Mouse (Mus musculus) cerebellum, adult (tissue): Measurements from ENCODE around the gene Eml1.

Experiments
- ATAC-seq: cut with Nextera tagmentation; 2 replicates; pipeline ENCODE4 v1.9.2; 2017; ENCODE audit warnings: mild to moderate bottlenecking, moderate library complexity, mixed read lengths; ENCODE audit not compliant: insufficient number of reproducible peaks, low FRiP score, low TSS enrichment

The Eml1 gene

DNA sequence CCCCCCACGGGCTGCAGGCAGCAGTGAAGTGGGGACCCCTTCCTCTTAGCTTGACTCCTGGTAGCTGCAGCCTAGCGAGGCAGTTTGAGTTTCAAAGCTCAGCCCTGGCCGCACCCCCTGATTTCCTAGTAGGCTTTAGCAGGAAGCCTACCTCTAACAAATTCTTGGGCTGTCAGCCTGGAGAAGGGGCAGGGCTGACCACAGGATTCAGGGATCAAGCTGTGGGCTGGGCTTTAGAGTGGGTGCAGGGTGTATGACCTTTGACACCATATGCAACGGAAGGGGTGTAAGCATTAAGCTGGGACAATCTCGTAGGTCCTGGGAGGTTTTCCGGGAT is 640 bp downstream of the Eml1 start:
- no peak for ATAC-seq

DNA sequence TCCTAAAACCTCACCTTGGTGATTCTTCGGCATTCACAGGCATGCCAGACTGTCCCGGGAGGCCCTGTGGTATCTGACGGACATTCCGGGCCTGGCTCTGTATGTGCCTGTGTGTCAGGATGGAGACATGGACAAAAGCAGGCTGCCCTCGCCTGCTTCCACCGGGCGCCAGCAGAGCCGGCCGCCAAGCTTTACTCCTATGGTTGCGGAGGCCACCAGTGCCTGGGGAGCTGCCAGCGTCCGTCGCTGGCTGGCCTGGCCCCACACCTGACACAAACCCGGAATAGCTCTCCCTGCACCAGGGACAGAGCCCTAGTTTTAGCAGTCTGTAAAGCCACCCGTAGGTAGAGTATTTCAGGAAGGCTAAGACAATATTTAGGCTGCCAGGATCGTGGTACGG is 1.5 kb downstream of the Eml1 start:
- peak; percentile 77 for ATAC-seq

DNA sequence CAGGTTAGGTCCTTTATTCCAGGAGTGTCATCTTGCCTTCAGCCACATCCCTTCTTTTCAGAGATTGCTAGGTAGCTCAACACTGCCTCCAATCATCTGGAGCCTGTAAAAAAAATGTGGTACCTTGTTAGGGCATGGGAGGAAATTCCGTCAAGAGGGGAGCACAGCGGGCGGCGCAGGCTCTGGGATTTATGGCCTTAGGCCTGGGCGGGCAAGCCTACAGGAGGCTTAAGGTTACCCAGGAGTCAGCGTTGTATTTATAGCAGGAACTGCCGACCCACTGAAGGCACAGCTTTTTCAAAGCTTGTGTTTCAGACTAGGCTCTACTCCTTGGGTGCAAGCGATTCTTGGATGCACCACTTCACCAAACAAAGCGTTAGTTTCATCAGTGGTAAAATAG is 2.9 kb downstream of the Eml1 start:
- ATAC-seq = no peak

DNA sequence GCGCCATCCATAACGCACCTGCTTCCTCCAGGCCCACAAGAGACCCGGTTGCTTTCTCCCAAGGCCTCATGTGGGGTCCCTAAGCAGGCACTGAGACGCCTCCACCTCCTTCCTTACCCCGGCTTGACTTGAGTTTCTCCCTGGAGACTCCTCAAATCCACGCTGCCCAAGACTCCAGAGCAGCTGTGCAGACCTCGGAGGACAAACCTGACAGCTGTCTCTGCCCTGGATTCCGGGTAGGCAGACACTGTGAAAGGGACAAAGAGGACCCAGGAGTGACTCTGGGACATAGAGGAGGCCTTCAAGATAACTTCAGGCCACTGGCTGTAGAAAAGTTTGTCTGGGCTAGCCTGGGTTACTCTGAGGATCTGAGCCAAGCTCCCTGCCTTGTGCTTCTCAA is 3.9 kb downstream of the Eml1 start:
- no peak for ATAC-seq

DNA sequence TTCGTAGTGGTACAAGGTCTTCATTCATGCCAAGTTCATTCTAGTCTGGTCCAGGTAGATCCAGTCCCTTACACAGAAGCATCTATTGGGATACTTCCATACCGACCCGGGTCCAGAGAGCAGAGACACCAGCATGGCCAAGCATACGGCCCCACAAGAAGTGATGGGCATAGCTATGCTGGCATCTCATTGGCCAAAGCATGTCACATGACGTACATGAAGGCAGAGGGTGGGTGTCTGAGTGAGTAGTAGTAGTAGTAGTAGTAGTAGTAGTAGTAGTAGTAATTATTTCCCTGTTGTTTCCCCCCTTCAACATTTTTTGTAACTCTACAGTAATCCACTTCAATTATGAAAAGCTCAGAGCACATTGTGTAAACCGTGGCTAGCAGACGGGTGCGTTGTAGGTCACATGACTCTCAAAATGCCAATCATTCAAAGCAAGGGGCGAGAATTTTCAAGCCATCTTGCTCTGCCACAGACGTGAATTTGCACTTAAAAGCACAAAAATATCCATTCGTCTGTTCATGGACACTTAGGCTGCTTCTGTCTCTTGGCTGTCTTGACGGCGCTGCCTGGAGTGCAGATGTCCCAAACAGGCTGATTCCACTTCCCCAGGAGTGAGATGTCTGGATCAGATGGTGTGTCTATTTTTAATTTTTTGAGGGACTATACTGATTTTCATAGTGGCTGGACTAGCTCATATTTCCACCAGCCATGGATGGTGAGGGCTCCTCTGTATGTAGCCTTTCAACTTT is 7.8 kb downstream of the Eml1 start:
- ATAC-seq = no peak

- no peak for ATAC-seq
Measured at GRCm38 (mm10) chr12:108386476-108387232, 15.9 kb downstream of the Eml1 start.

DNA sequence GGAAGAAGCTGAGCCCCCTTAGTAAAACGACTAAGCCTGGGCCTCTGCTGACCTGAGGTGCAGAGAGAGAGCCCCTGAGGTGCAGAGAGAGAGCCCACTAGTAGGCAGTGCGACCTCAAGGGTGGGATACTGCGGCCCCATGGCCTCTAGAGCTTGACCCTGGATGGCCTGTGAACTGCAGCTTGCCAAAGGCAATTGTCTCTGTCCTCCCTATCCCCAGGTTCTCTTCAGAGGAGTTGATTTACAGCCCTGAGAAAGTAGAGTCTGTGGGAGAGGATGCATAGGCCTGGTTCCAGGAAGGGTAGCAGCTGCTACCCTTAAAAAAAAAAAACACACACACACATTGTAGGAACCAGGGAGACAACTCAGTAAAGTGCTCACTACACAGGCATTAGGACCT is 19.0 kb downstream of the Eml1 start:
- no peak for ATAC-seq

DNA sequence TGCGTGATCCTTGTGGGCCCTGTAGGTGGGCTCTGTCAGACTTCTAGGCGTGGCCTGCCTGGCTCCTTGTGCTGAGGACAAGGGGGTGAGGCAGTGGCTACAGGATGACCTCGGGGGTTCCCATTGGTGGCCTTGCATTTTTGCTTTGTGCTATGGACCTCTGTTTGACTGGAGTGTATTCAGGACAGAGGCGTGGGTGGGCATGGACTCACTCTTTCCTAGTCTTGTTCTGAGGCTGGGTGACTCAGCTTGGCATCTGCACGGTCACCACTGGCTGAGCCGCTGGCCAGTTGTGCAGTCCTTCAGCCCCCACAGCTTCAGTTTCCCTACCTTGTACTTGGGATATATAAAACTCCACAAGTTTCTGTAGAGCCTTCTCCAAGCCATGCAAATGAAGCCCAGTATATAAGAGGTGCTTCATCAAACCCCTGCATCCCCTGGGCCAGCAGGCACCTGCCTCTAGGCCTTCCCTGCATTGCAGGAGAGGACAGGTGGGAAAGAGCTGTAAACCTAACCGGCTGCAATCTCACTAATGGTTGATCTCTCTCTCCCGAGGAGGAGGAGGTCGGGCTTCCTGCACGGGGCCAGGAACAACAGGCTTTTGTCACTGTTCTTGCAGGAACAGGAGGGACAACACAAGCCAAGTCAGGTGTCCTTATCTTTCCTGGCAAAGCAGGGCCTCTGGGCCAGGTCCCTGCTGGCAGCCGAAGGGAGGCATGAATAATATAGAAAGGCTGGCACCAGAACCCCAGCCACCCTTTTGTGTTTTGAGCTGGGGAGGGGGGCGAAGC is 21.7 kb downstream of the Eml1 start:
- ATAC-seq = 0 out of 2 replicates have a peak, but pooled peaks have one; percentile 31

GRCm38 (mm10) chr12:108393082-108393481 is 22.3 kb downstream of the Eml1 start:
- ATAC-seq = no peak

DNA sequence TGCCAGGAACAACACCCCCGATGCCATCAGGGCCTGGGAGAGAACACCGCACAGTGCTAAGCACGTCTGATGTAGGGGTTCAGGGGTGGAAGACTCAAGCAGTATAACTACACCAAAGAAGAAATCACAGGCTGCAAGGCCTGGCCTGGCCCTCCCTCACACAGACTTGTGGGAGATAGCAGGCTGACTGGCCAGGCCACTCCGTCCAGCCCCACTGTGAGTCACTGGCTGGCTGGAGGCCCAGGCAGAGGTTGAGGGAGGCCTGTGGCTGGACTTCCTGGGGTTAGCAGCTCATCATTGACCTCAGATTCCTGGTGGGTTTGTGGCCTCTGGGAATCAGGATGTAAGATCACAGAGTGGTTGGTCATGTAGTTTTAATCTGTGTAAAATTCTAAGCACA is 22.9 kb downstream of the Eml1 start:
- ATAC-seq = no peak

DNA sequence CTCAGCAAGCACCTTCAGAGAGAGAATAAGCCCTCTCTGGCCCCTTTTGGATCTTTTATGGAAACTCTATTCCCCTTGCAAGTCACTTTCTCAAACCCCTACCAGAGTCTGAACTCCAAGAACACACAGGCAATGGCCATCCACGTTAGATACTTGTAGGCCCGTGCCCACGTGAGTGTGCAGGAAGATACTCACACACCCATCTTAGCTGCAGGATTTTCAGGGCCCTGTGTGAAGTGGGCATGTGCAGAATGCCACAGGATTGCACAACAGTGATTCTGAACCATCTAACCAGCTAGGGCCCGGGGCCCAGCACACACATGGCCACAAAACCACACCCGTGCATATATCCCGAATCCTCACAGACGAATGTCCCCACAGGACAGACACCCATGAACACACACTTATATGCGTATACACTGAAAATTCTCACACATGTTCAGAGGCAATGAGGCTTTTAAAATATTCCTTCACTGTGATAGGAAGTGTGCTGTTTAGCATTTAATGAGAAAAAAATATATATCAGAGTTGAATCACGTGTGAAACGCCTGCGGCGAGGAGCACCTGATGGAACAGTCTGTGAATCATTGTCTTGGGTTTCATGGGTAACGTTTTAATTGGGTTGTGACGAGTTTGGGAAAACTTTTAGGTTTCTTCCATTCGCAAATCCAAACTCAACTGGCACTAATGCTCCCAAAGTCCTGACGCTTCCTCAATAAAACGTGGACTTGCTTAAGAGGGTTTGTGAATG is 24.0 kb downstream of the Eml1 start:
- ATAC-seq = no peak

GRCm38 (mm10) chr12:108395285-108395660 is 24.5 kb downstream of the Eml1 start:
- ATAC-seq = no peak

DNA sequence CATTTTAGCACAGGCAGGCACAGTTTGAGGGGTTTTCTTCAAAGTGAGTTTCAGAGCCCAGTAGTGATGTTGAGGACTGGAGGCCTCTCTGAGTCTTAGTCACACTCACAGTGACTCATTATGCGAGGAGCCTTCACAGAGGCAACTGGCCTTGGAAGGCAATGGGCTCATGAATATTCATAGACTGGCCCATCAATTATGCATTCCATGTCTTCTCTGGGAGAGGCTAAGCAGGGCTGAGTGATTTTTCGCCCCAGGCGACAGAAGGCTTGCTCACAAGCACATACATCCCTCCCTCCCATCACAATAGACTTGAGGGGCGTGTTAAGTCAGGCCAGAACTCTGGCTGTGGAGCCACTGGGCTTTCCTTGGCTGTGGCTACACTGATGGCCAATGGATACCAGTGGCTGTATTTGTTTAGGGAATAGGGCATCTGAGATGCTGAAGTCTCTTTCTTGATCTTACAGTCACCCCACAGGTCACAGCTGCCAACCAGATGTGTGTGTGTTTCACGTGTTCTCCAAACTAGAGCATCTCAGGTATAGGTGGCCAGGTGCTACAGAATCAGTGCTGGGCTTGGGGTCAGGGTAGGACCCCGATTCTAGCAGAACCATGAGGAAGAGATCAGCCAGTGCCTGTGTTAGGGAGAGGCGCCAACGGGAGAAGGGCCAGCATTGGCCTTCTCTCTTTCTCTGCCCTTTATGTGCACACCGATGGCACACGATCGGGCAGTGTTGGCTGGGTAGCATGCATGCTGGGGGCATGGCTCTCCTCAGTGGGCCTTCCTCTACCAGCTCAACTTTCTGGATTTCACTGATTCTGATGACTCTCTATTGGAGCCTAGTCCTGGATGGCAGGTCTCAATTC is 25.6 kb downstream of the Eml1 start:
- no peak for ATAC-seq

- ATAC-seq = no peak
Measured at GRCm38 (mm10) chr12:108398681-108399080, 27.9 kb downstream of the Eml1 start.

- ATAC-seq = peak; percentile 34; the same call in 1 of the 2 replicates
Measured at GRCm38 (mm10) chr12:108399191-108399590, 28.4 kb downstream of the Eml1 start.

DNA sequence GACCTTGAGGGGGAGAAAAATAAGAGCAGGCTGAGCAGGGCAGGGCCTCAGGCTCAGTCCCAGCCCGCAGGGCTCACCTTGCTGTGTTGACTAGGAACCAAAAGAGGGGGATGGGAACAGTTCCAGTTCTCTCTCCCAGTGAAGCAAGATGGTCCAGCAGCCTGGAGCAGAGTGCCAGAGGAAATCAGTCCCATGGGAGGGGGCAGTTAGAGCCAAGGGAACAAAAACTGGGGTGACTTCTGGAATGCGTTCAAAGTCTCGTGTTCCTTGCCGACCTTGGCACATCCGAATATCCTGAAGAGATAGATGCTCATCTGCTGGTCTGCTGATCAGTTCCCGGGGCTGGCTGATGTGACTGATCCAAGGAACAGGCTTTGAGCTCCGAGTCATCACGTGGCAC is 30.2 kb downstream of the Eml1 start:
- ATAC-seq = no peak

- ATAC-seq = no peak
Measured at GRCm38 (mm10) chr12:108403957-108404356, 33.2 kb downstream of the Eml1 start.

DNA sequence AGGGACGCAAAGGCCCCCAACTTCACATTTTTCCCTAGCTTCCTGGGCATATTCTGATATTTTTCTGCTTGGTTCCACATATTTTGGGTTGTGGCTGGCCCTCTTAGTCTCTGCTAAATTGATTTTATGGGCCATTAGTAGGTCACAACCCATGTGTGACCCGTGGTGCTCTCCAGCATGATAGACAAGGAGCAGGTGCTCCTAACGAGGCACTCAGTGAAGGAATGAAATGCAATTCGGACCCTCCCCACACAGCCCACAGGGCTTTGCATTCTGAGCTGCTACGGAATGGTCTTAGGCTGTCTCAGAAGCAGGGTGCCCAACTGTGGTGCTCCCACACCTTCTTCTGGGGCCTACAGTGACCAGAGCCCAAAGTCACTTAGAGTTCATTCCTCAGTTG is 38.3 kb downstream of the Eml1 start:
- no peak for ATAC-seq

GRCm38 (mm10) chr12:108410416-108411208 is 39.9 kb downstream of the Eml1 start:
- ATAC-seq = peak; percentile 66; the same call in 1 of the 2 replicates
